Mouse (Mus musculus) megakaryocyte, embryonic 14.5 days (primary cell): ENCODE results near the gene Slc4a11.

Source experiments
- FLI1 ChIP-seq: IDR thresholded peaks from 2 replicates; pipeline ENCODE4 v1.6.1; 2012; ENCODE audit warnings: low read length, inconsistent platforms, mixed read lengths
- GATA1 ChIP-seq: IDR thresholded peaks from 3 replicates; pipeline ENCODE4 v1.6.1; 2012; ENCODE audit warnings: mixed read lengths, low read length, inconsistent platforms, borderline replicate concordance

DNA sequence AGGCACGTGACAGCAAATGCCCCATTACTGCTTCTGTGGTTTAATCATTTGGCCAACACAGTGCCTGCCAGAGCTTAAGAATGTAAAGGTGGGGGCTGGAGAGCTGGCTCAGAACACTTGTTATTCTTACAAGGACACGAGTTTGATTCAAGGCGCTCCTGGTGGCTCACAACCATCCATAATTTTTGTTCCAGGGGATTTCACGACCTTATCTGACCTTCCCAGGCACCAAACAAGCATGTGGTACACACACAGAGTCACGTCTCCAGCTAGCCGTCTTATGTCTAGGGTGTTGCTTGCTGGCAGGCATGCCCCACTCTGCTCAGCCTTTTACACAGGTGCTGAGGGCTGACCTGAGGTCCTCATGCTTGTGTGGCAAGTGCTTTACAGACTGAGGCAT lies 20.6 kb upstream of the Slc4a11 start:
- no peak for TF ChIP-seq GATA1
- no peak for TF ChIP-seq FLI1
